Mouse (Mus musculus) thymus, postnatal 36 days (tissue): Measurements from ENCODE around the gene Psmc3.

Experiments used
- DNase-seq, 2 experiments: peaks; one replicate each; pipeline ENCODE4 v3.0.0; 2022; ENCODE audit warnings: mixed read lengths in 2 of 2

The Psmc3 gene

DNA sequence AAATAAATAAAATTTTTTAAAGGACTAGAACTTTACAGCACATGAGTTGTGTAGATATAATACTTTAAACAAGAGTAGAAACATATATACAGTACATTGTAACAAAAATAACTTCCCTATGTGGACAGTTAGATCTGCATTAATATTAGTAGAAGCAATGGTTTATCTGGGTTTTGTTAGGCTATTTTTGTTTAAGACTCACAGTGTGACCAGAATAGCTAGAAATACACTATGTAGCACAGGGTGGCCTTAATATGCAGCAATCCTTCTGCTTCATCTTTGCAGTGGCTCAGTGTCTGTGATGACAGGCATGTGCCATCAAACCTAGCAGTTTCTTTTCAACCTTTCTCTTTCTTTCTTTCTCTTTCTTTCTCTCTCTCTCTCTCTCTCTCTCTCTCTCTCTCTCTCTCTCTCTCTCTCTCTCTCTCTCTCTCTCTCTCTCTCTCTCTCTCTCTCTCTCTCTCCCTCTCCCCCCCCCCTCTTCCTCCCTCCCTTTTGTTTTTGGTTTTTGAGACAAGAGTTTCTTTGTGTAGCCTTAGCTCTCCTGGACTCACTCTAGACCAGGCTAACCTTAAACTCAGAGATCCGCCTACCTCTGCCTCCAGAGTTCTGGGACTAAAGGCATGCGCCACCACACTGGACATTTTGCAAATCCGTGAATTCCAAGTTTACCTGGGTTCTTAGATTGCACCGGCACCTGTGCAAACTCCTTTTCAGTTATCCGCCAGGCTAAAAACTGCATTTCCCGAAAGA lies 452 bp upstream of the Psmc3 start:
- DNase-seq: no peak

- DNase-seq: no peak
These were observed 4.6 kb downstream of the Psmc3 start for GRCm38 (mm10) chr2:91058435-91058834.

DNA sequence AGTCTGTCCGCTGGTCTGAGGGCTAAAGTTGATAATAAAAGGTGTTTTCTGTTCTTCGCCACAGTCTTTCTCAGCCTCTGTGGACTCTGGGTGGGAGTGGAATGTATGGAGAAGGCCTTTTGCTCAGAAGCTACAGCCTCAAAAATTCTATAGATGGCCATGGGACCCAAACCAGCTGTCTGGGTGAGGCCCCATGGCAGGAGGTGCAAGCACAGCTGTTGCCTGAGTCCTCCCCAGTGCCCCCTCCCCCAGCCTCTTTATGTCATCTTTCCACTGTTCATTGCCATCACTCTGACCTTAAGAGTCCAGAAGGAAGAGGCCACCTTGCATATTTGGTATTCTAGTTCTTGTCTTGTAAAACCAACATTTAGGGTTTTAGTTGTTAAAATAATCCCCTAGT lies 5.6 kb downstream of the Psmc3 start:
- DNase-seq: no peak

- DNase-seq: peak in 1 of 2 experiments; percentile 37
These were observed 6.9 kb downstream of the Psmc3 start for GRCm38 (mm10) chr2:91060544-91061355.

DNA sequence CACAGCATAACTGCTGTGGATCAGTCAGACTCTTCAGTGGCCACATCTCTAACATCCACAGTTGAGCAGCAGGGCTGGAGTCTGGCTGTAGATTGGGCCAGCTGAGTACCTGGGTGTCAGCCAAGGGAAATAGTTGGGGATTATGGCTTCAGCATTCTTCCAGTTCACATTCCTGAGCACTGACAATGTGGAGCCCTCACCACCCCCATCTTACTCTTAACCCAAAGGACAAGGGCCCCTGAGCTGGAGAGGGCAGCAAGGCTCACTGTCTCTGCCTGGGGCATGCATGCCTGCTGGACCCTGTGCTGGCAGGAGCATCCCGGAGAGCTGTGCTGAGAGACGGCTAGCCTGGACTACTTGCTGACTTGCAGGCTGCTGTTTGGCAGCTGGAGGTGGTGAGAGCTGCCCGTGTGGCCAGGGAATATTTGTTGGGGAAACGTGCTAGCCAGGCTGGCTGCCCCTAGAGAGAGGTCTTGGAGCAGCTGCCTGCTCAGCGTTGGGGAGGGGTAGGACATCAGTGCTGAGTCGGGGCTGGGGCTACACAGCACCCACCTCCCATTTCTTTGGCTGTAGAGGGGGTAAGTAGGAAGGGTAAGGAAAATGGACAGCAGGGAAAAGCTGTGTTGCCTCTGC lies 8.2 kb downstream of the Psmc3 start:
- no peak for DNase-seq

GRCm38 (mm10) chr2:91062779-91063606 lies 9.2 kb downstream of the Psmc3 start:
- no peak for DNase-seq

DNA sequence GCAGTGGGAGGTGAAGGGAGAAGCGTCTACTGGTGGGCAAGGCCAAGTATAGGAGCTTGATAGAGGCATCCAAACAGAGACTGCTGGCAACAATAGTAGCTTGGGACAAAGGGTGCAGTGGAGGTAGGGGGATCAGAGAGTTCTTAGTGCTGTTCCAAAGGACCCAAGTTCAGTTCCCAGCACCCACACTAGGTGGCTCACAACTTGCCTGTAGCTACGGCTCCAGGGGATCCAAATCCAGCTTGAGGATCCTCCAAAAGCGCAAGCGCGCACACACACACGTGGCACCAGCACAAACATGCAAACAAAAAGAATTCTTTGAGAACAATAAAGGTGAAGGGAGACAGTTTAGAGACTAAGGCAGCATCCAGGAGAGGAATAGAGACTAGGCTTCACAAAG lies 10.4 kb downstream of the Psmc3 start:
- DNase-seq: no peak

GRCm38 (mm10) chr2:91065544-91065943 lies 11.7 kb downstream of the Psmc3 start:
- DNase-seq: peak in 1 of 2 experiments; percentile 47

DNA sequence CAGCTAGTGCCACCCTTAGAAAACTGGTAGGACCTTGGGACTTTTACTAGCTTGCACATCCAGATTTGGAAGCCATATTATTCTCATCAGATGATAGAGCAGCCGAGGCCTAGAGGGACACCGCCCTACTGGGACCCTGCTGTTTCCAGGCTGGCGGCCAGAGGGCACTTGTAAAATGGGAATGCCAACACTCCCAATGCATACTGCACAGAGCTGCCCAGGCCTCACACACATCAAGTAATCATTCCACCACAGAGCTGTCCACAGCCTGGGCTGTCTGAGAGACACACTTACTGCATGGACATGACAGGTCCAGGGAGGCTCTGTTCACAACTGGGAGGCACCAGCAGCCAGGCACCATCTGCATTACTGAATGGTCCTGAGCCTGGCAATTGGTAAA lies 12.6 kb downstream of the Psmc3 start:
- no peak for DNase-seq

GRCm38 (mm10) chr2:91068162-91068871 lies 14.5 kb downstream of the Psmc3 start:
- no peak for DNase-seq

DNA sequence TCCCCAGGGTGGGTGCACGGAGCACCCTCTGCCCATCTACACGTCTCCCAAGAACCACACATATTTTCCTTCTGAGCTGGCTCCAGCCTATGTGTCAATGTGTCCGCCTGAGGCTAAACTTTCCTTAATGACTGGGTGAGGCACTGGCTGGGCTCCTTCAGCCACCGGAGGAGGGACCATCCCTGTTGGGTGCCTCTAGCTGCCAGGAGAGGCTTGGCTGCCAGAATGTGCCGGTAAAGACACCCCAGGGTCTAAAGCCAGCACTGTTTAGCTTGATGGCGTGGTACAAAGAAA lies 15.0 kb downstream of the Psmc3 start:
- DNase-seq: no peak

GRCm38 (mm10) chr2:91069306-91070000 lies 15.6 kb downstream of the Psmc3 start:
- no peak for DNase-seq

GRCm38 (mm10) chr2:91070076-91070800 lies 16.4 kb downstream of the Psmc3 start, which contains the start of gene Slc39a13:
Gene Slc39a13, minus strand, starts transcription at chr2:91070417.
- DNase-seq: peak; percentile 97

DNA sequence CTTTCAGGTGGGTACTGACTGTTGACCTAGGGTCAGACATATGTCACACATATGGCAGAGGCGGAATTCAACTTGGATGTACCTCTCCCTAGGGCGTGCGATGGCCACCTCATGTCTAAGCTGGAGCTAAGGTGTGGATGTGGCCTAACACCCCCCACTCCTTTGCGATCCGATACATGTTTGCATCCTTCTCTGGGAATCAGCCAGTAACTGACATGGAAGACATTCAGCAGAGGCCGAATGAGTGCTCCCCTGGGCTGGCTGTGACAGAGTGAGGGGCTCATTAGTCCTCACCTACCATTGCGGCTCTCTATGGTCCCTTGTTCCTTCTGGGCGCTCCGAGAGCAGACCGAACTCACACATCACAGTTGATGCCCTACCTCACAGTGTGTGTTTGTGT lies 17.2 kb downstream of the Psmc3 start:
- no peak for DNase-seq

- DNase-seq: no peak
These were observed 18.3 kb downstream of the Psmc3 start for GRCm38 (mm10) chr2:91072092-91072491.

GRCm38 (mm10) chr2:91077957-91078313 lies 24.1 kb downstream of the Psmc3 start:
- DNase-seq: no peak

GRCm38 (mm10) chr2:91078314-91079025 lies 24.7 kb downstream of the Psmc3 start:
- DNase-seq: no peak

DNA sequence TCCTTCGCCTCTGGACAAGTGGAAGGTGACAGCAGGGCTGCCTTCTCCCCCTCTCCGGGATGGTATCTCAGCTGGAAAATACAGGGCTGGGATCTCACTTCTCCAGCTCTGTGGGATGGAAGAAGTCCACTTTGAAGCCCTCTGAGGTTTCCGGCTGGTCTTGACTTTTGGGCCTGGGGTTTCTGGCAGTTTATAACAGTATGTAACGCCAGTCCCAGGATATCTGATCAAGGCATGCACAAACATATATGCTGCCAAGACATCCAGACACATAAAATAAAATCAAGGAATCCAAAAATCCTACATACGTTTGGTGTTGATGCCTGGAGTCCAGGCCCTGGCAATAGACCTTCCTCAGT lies 25.2 kb downstream of the Psmc3 start:
- no peak for DNase-seq

- DNase-seq: no peak
These were observed 27.1 kb downstream of the Psmc3 start for GRCm38 (mm10) chr2:91080784-91081513.
